Mouse (Mus musculus) stomach, postnatal 0 days (tissue): ENCODE measurements at regions not wholly inside any gene's neighbourhood (a gene's known extent, or its start where the extent isn't known, plus 50 kb on each side); places are given as distances from the start of the nearest gene placed in this dataset.

Source experiments
- CTCF ChIP-seq: IDR thresholded peaks from 2 replicates; pipeline ENCODE4 v1.5.1; 2016; ENCODE audit warnings: antibody characterized with exemption, low read depth, mild to moderate bottlenecking, moderate library complexity
- EP300 ChIP-seq: optimal IDR thresholded peaks from 2 replicates; pipeline ENCODE3; 2016; ENCODE audit warnings: antibody characterized with exemption

GRCm38 (mm10) chr10:111575926-111576325 lies 69.8 kb downstream of the Phlda1 start:
- TF ChIP-seq CTCF (no peak), EP300 (peak; percentile 71)
